Mouse (Mus musculus) 3T3-L1 (cell line): Measurements from ENCODE around the gene Tubd1.
A peak's percentile ranks its signal among the peaks of the same experiment; 100 is the strongest.

Experiments used
- DNase-seq: peaks from one replicate; pipeline ENCODE4 v3.0.0-alpha.2; 2015; ENCODE audit warnings: low read depth, low spot score

The Tubd1 gene

DNA sequence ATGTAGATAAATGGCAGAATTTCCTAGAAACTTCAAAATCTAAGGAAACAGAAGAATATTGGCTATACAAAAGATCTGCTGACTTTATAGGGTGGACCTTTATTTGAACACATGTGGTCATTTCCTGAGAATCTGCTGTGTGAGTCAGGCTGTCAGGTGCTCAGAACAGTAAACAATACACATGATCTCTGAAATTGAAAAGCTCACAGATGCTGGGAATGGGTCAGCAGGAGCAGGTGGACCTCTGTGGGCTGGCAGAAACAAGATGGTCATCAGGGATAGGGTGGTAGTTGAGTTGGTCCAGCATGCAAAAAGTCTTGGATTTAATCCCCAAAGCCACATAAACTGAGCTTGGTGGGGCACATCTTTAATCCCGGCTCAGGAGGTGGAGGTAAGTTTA is 53.8 kb downstream of the Tubd1 start:
- peak; percentile 62 for DNase-seq

DNA sequence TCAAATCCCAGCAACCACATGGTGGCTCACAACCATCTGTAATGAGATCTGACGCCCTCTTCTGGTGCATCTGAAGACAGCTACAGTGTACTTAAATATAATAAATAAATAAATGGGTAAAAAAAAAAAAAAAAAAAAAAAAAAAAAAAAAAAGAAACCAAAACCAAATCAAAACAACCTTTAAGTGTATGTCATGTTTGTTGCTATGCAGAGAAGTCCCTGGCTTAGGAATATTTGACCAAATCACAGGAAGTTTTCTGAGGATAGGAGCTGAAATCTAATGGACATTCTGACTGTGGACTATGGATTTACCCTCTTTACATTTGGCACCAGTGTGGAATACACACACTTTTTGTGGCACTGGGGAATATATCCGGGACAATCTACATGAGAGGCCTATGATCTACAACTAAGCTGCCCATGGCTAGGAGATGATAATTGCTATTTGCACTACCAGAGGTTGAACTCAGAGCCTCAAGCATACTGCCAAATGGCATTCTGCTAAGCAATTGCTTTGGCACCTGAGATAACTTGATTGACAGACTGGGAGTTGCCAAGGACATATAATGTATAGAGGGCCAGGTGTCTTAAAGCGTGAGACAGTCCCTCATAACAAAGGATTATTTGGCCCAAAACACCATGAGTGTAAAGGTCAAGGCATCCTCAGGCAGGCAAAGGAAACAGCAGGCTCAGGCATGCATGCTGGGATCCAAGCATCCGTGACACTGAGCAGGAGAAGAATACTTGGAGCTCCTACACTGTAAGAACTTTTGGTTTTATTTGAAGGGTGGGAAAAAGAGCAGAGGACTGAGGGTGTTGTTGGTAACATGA is 54.8 kb downstream of the Tubd1 start:
- no peak for DNase-seq

DNA sequence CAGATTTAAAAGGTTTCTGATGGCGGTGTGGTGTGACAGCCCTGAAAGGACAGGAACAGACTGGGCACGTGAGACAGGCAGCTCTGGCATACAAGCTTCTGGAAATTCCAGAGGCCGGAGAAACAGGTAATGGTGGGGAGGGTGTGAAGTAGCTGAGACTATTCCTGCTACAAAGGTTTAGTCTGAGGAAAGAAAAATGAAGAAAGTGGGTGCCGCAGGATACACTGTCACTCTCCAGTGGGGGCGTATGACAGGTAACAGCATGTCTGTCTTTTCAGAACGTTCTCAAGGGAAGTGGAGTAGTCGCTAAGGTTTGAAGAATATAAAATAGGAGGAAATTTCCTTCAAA is 55.4 kb downstream of the Tubd1 start:
- DNase-seq = no peak

DNA sequence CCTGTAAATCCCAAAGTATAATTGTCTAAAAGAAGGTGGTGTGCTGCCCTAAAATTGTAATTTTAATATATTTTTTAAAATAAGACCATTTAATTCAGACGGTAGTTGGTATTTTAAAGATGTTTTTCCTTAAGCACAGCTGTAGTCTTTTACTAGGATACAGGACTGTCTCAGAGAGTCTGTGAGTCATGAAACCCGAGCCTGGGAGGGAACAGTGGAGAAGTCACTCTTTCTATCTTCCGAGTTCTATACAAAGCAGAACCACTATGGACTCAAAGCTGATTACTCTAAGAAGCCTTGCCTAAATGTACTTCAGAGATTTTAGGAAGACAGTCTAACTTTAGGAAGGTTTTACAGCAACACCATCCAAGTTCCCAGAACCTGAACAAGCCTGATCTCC is 57.3 kb downstream of the Tubd1 start:
- peak; percentile 87 for DNase-seq

DNA sequence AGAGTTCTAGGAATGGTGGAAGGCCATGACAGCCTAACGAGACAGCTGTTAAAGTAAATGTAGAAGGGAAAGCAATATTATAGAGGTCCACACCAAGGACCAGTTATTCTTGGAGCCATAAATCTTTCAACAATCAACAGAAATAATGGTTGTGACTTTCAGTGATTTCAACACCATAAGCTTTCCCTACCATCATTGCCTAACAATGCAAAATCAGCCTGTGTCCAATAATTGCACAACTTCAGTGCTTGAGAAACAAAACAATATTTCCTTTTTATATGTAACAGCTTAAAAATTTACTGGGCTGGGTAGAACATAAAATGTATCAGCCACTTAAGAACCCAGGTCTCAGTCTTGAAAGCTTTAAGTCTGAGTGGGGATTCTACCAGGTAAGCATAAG is 58.9 kb downstream of the Tubd1 start:
- peak; percentile 85 for DNase-seq

DNA sequence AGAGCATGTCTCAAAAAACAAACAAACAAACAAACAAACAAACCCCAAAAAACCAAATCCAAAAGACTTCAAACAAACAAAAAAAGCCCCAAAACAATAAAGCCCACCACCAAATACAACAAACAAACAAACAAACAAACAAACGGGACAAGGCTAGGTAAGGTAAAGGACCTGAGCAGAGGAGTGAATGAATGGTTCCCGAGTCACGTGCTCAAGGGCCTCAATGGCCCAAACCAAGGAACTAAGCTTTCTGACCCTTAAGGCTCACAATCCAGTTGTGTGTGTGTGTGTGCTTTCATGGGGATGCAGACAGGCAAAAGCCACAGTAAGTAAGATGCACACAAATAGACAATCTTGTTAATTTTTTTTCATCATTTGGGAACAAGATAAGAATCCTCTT is 59.5 kb downstream of the Tubd1 start:
- DNase-seq = no peak

DNA sequence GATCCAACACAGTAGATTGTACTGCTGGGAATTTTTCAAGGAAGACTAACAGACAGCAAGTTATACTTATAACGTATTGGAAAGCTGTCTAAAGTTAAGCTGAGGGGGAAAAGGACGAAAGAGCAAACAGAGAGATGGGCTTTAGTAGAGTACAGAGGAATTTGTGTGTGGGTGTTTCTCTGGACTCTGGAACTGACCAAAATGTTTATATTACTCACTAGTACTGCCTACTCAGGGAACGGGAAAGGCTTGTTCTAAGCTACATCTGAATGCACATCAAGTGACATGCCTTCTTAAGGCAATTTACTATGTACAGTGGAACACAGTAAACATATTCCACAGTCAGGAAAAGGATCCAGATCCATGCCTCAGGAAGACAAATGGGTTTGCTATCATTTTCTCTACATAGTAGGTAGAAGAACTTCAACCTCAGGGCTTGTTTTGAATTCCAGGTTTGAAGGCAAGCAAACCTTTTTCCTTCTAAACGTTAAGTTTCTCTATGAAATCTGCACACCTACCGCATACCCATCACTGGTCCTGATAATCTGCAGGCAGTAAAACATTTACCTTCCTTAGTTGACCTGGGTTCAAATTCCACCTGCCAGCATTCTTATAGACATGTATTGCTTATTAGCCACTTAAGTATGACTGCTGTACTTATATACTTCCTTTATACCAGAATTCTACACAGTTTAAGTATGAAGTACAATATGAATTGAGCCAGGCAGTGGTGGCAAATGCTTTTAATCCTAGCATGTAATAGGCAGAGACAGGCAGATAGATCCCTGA is 60.1 kb downstream of the Tubd1 start:
- DNase-seq = peak; percentile 86

DNA sequence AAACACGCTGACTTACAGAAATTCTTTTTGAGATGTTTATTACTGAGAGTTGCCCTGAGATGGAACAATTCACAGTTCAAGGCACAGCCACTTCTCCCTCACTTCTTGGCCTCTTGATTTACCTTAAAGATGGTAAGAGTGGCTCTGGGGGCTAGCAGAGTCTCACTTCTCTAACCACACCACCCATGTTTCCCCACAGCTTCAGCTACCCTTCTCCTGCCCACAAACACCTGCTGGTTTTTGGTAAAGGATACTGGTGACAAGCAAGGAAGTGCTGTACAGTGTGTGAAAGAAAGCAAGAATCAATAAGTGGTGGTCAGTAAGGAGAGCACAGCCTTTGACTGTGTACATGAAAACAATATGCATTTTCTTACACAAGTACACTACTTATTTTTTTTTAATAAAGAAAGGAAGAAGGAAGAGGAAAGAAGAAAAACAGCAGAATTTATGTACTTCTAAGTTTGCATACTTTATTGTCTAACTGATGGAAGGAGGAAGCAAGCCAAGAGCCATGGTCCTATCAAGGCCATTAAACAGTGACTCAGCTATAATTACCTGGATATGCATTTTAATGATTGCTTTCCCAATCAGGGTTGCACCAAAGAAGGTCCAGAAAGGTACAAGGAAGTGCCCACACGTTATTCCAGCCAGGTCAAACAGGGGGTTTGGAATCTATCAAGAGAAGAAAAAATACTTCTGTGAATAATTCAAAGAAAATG is 62.0 kb downstream of the Tubd1 start:
- no peak for DNase-seq

DNA sequence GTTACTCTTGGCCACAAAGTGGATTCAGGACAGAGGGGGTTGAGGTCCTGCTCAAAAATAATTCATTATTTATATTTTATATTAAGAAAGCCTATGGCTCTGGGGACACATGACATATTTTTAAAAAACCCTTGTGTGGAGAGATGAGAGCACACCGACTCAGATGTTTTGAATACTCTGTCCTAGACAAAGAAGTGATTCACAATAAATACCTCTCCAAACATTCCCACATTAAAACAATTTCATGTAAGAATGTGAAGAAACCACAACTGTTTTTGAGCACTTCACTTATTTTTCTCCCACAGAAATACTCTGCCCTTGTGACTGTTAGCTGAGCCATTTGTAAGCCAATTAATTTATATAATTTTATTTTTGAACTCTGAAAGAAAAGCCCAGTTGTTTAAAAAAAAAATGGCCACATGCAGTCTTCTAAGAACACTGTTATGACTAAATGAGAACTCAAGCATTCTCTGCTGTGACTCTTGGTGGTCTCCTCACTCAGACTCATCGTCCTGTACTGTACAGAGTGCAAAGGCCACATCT is 63.1 kb downstream of the Tubd1 start:
- DNase-seq = peak; percentile 77

DNA sequence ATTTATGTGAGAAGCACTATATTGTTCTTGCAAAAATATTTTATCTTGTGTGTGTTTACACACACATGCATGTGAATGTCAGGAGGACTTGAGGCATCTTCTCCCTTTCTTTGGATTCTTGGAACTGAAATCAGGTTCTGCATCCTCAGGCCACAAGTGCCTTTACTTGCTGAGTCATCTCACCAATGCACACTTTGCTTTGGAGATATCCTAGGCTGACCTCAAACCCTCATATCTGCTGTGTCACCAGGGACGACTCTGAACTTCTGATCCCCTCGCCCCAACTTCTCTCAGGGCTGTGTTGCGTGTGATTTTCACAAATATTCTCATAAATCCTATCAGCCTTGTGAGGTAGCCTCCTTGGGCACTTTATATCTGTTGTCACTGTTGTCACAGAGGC is 65.4 kb downstream of the Tubd1 start:
- peak; percentile 47 for DNase-seq

DNA sequence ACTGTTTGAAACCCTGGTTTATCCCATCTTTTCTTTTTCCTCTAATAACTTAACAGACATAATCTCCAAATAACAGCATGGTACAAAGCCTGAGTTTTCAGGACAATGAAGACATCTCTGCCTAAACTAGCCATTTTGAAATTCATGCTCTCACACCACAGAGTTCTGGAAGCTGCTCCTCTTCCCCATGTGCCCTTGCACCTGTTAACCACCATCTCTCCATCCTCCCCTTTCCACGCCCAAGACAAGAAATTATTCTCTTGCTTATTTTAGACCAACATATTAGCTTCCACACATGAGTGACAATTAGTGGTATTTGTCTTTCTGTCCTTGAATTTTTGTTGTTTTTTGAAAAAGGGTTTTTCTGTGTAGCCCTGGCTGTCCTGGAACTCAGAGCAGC is 67.2 kb downstream of the Tubd1 start:
- DNase-seq = no peak

DNA sequence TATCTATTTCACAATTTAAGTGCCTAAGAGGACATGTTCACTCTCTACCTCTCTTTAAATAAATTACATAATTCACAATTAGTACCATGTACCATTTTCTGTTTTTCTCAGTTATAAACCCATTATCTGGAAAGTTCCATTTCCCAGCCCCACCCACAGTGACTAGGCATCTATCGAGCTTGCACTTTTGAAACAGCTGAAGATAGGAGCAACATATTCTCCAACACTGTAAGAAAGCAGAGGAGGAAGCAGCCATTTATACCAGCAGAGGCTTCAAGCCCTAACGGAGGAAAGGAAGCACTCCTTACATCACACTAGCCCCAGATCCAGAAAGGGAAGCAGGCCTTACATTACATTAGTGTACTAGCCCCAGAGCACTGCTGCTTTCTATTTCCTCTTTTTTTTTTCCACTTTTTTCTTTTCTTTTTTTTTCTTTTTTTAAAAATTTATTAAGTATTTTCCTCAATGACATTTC is 69.3 kb downstream of the Tubd1 start:
- peak; percentile 73 for DNase-seq

DNA sequence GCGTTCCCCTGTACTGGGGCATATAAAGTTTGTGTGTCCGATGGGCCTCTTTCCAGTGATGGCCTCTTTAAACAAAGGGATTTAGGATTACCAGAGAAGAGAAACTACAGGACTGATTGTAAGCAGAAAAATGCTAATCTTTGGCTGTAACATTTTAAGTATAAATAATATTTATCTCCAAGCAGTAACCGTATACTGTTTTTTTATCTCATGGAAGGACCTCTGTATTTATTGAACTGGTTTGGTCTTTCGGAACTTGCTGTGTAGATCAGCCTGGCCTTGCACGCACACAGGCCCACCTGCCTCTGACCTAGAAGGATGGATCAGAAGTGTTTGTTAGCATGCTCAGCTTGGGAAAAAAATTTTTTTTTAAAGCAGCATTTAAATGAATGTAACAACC is 69.8 kb downstream of the Tubd1 start:
- no peak for DNase-seq
